Mouse (Mus musculus): Measurements from ENCODE around the gene Olfr177.

Olfr177 gene

GRCm38 (mm10) chr16:58874668-58875067 is at the start of gene Olfr177:
Gene Olfr177, minus strand, starts transcription at chr16:58874768.
- DNase-seq (ENCODE audit: extremely low spot score): no peak

GRCm38 (mm10) chr16:58891963-58892362 is 17.4 kb upstream of the Olfr177 start, which contains the start of gene Olfr178:
Gene Olfr178, minus strand, starts transcription at chr16:58892063.
- no peak for DNase-seq (ENCODE audit: extremely low spot score)

- no peak for DNase-seq (ENCODE audit: extremely low spot score)
These were observed 9.8 kb upstream of the Olfr177 start for GRCm38 (mm10) chr16:58884416-58884815.

GRCm38 (mm10) chr16:58861479-58861878 is 13.1 kb downstream of the Olfr177 start:
- no peak for DNase-seq (ENCODE audit: extremely low spot score)

GRCm38 (mm10) chr16:58860032-58860737 is 14.4 kb downstream of the Olfr177 start:
- no peak for DNase-seq (ENCODE audit: extremely low spot score)

GRCm38 (mm10) chr16:58826732-58827319 is 47.7 kb downstream of the Olfr177 start, which contains the start of gene Olfr175-ps1:
Gene Olfr175-ps1, minus strand, starts transcription at chr16:58826782.
- DNase-seq (ENCODE audit: extremely low spot score): no peak

Data from embryo, embryonic 9.5 days (tissue).